Mouse (Mus musculus) heart, postnatal 36 days (tissue): ENCODE results near the gene Ahcyl2. TPM values are rescaled to one million over a fixed set of nuclear protein-coding genes. Genes with fewer than 3 reads are reported as not detected.

Source experiments
- DNase-seq, 2 experiments: peaks; one replicate each; pipeline ENCODE4 v3.0.0; 2021 to 2022
- intact Hi-C: fragments of 180-260 bp; cut with DNase I; formaldehyde crosslinking; loops from one replicate; pipeline ENCODE4 v1.15.1; 2025
- total RNA-seq, 2 experiments: library from RNA; stranded (reverse); gene quantifications; 2 replicates each; pipeline ENCODE4 v1.2.3; 2021

Ahcyl2 gene
- total RNA-seq, 2 experiments from 2014 or later = 16.2 to 16.3 TPM

DNA sequence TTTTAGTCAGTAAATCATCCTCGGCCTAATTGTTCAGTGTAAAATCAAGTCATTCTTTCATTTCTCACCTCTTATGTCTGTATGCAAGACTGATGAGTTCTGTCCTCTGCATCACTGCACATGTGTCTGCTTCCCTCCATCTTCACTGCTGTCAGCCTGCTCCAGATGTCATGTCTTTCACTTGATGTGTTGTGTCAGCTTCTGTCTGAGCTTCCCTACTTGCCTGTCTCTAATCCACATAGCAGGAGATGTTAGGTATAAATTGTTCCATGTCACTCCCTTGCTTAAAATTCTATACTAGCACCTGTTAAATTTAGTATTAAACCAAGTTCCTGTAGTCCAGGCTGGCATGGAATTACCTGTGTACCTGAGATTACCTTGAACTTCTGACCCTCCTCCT, 72.2 kb downstream of the Ahcyl2 start:
- intact Hi-C loops = no loop called here
- no peak for DNase-seq

DNA sequence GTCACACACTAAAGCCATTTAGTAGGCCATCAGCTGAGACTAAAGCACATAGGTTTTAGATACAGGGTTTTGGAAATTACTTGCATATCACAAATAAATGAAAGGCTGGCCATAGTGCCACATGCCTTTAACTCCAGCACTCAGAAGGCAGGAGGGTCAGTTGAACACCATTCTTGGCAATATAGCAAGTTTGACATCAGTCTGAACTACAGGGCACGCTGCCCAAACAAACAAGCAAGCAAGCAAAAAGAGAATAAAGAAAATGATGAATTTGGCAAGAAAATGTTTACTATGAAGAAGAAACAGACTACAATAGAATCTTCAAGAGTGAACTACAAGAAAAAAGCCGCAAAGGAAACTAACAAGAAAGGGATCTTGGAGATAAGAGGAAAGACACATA, 73.7 kb downstream of the Ahcyl2 start:
- no peak for DNase-seq

DNA sequence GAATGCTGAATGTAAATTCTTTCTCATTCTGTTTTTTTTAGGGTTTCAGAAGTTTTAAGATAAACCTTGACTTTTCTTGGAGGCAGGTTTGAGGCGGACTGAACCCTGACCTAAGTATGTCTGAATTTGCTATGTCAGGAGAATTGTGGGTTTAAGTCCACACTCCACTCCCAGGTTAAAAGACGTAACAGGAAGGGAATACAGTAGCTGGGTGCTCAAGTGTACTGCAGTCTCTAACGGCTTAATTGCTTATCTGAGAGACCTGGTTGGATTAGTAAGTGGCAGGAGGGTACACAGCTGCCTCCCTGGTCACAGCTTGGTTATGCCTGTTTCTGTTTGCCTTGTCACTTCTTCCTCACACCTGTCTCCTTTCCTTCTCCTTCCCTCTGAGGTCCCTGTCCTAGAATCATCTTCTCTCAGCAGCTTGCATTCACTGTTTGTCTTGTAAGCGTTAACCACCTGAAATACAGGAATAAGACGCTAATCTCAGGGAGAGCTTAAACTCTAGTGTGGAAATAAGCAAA, 79.9 kb downstream of the Ahcyl2 start:
- no peak for DNase-seq
- intact Hi-C loops = no loop called here

More for the DNA sequence above, 73.7 kb downstream of the Ahcyl2 start:
- intact Hi-C loops = no loop called here

DNA sequence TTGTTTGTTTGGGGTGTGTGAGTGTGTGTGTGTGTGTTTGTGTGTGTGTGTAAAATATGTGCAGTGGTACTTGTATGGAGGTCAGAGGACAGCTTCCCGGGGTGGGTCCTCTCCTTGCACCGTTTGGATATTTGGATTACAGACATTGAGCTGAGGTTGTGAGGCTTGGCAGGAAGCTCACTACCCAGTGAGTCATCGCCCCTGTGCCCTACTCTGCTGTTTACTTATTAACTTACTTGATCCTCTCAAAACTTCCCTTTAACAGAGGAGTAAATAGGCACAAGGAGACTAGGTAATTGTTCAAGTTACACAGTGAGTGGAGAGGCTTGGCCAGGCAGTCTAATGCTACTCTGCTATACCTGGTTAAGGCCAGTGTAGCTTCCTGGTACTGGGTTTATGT, 81.0 kb downstream of the Ahcyl2 start:
- no peak for DNase-seq
- intact Hi-C loops = no loop called here

DNA sequence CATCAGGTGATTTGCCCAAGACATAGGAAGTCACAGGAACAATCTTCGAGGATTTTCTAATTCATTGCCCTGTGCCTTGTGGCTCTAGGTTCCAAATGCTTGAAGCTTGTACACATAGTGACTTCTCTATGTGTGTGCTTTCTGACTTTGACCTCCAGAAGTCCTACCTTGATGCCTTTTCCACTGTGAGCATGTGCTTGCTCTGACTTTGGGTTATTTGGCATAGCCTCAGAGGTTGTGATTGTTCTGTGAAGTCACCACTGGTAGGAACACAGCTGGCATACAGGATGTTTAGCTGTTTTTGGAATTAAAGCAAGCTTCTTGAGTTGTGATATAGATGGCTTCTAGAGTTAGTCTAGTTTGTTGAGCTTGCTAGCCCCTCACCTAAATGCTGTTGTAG, 82.3 kb downstream of the Ahcyl2 start:
- no peak for DNase-seq
- intact Hi-C loops = loop anchor here (5.0 kb wide), 2 partner anchors 97 to 232 kb away; no protein-coding TSS in a partner anchor

DNA sequence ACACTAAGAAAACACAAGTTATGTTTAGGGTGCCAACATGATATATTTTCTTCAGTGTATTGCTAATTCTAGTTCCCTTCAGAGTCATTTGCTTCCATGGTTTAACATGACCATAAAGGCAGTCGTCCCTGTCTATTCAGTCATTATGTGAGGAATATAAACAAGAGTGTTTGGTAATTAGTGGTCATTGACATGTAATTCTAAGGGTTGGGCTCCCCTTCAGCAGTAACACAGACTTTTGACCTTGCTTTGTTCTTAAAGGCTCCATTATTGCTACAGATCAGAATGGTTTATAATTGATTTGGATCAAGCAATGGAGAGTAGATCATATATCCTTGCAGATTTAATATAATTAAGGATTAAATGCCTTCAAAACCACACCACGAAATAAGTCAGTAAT, 82.9 kb downstream of the Ahcyl2 start:
- intact Hi-C loops = loop anchor here (5.0 kb wide), 2 partner anchors 97 to 232 kb away; no protein-coding TSS in a partner anchor
- DNase-seq = no peak

DNA sequence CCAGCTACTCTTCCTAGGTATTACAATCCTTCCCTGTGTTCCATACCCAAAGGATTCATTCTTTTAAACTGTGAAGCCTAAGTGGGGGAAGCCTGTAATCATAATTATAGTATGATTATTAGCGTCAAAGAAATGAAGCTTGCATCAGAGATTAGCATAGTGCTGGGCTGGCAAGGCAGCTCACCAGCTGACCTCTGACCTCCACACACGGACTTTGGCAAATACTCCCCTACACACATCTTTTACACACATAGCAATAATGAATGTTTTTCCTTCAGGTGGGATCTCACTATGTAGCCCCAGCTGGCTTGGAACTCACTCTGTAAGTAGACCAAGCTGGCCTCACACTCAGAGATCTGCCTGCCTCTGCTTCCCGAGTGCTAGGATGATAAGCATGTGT, 84.1 kb downstream of the Ahcyl2 start:
- DNase-seq = no peak
- intact Hi-C loops = loop anchor here (2.0 to 5.0 kb wide), 3 partner anchors 95 to 353 kb away; no protein-coding TSS in a partner anchor

DNA sequence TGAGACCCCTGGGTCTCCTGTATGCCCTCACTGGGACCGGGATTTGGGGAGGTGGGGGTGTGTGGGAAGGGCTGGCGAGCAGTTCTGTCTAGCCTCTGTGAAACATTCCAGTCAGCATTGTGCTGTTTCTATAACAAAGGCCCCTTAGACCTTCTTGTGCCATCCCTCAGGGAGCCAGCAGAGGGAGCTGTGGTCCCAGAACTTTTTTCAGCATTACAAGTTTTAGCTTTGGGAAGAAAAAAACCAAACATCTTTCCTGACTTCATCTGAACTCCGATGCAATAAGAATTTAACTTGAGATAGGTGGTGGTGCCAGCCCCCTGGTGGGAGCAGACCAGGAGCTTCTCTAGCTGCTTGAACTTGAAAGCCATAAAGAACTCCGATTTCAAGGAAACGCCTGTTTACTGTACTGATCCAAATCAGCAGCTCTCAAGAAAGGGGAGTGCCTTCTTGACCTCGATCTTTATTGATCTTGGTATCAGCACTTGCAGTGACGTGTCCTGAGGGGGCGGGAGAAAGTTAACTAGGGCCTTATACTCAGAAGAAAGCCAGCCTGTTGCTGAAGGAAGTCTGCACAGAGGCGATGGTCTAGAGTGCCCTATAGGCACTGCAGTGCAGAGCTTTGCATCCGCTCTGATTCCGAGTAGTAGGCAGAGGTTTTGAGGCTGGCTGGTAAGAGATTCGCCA, 85.5 kb downstream of the Ahcyl2 start:
- peak; percentile 81 to 87 for DNase-seq
- intact Hi-C loops = loop anchor here (1.0 to 5.0 kb wide), 4 partner anchors 94 to 504 kb away; no protein-coding TSS in a partner anchor

DNA sequence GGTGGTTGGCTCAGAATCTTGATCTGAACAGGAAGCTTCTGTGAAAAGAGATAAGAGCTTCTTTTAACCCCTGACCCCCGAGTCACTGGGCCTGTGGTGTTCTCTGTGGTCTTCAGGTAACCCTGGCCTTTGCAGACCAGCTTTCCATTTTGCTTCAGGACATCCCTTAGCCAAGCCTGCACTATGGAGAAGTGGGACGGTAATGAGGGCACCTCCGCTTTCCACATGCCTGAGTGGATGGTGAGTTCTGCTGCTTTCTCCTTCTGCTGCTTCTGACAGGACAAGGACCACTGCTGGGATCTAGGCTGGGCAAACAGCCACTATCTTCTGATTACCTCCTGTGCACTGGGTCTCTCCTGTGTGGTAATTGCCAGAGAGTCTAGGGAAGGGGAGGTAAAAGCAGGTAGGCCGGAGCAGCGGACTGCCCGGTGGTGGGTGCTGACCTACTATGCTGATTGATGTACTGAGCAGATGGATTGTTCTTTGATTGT, 86.1 kb downstream of the Ahcyl2 start:
- intact Hi-C loops = loop anchor here (1.0 to 5.0 kb wide), 4 partner anchors 93 to 503 kb away; no protein-coding TSS in a partner anchor
- DNase-seq = no peak

DNA sequence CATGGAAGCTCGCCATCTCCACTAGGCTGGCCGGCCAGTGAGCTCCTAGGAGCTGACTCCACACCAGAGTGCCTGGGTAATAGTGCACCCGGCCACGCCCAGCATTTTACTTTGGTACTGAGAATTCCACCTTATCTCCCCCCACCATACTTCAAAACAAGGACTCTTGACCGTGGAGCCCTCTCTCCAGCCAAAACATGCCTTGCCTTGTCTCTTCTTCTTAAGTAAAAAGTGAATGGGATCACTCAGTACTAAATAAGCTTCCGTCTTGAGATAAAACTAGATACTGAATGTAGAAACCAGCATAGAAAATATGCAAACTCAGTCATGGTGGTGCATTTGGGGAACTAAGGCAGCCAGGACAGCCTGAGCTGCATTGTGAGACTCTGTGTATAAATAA, 90.8 kb downstream of the Ahcyl2 start:
- DNase-seq = no peak
- intact Hi-C loops = no loop called here

DNA sequence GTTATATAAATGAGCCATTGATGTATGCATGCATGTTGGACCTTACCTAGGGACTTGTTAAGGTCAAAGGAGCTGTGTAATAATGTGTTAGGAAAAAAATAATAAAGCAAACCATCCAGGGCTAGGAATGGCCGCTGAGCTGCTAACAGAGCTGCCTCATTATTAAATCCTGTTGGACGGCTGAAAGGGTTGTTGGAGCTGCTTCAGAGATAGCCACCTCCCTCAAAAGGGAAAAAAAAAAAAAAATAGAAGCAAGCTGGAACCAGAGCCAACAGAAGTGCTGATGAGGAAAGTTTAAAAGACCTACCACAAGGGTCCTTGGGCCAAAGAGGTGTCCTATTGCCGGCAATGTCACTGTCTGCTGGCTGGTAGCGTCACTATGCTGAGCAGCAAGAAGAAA, 91.5 kb downstream of the Ahcyl2 start:
- DNase-seq = no peak
- intact Hi-C loops = no loop called here

DNA sequence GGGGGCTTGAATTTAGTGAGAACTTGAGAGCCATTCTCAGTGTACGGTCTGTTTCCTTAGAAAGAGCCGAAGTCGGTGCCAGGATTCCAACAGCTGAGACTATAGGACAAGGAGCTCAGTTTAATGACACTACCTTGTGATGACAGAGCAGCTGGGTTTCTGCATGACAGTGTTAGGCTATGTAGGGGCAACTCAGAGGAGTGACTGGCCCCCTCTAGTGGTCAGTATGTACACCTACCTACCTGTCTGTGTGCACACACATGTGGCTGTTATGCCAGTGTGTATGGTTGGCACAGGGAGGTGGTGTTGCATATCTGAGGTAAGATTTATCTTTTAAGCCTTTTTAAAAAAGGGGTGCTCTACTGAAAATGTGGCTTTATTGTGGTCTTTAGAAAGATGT, 92.4 kb downstream of the Ahcyl2 start:
- DNase-seq = no peak

DNA sequence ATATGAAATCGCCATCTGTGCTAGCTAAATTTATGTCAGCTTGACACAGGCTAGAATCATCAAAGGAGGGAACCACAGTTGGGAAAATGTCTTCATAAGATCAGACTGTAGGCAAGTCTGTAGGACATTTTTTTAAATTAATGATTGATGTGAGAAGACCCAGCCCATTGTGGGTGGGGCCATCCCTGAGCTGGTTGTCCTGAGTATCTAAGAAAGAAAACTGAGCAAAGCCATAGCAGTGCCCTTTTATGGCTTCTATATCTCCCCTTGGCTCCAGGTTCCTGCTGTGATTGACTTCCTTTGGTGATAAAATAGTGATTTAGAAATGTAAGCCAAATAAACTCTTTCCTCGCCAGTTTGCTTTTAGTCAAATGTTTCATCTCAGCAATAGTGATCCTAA, 97.1 kb downstream of the Ahcyl2 start:
- no peak for DNase-seq
- intact Hi-C loops = no loop called here

More for the DNA sequence above, 92.4 kb downstream of the Ahcyl2 start:
- intact Hi-C loops = no loop called here

DNA sequence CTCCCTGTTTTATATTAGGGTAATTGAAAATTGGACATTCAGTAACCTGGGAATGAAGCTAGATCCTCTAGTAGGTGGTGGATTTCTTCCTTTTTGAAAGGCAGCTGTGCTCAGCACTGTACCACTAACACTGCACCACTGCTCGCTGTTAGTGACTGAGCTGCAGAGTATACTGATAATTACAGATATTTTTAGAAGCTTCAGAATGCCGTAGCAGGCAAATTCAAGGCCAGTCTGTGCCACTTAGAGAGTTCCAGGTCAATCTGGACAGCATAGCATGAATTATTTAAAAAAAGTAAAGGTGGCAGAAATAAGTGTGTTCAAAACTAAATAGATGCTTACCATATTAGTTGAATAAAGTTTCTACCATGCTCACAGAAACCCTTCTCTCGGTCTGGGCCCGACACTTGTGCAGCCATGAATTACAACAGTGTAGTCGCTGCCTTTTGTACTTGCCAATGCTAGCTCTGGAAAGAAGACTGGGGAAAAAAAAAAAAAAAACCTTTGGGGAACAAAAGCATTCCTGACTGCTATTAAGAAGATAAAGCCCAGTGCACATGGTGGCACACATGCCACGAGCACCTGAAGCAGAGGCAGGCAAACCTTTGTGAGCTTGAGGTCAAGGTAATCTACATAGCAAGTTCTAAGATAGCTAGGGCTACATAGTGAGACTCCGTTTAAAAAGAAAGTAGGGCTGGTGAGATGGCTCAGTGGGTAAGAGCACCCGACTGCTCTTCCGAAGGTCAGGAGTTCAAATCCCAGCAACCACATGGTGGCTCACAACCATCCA, 99.3 kb downstream of the Ahcyl2 start:
- DNase-seq = no peak
- intact Hi-C loops = no loop called here

DNA sequence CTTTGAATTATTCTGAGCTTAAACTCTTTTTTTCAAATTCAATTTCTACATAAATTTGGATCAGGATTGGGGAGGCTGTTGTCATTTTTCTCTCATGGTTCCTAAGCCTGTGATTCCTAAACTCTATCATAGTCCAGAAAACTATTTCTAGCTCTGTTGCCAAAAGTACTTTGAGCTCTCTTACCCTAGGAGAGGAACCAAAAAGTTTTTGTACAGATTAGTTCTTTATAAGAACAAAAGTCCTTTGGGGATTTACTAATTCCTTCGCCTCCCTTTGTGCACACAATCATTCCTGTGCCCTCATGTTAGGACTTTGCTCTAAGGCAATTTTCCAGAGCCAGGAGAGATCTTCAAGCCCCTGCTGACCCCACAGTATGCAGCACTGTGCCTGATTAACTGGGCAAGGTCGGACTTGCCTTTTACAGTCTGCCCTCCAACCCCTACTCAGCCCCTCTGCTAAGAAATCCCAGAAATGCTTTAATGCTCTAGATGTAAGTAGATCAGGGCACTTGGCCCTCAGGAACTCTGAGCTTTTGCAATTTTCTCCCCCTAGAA, 100.6 kb downstream of the Ahcyl2 start:
- DNase-seq = no peak
- intact Hi-C loops = no loop called here

DNA sequence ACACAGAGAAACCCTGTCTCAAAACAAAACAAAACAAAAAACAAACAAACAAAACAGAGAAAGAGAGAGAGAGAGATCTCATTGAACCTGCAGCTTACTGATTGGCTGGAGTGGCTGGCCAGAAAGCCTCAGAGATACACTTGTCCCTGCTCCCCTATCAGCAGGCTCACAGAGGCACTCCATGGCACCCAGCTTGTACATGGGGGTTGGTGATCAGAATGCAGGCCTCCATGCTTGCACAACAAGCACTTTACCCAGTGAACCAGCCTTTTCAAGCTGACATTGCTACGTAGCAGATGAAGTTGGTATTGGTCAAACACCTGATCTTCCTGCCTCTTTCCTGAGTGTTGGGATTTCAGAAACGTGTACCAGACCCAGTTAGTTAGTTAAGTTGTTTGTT, 105.8 kb downstream of the Ahcyl2 start:
- DNase-seq = no peak
- intact Hi-C loops = no loop called here

DNA sequence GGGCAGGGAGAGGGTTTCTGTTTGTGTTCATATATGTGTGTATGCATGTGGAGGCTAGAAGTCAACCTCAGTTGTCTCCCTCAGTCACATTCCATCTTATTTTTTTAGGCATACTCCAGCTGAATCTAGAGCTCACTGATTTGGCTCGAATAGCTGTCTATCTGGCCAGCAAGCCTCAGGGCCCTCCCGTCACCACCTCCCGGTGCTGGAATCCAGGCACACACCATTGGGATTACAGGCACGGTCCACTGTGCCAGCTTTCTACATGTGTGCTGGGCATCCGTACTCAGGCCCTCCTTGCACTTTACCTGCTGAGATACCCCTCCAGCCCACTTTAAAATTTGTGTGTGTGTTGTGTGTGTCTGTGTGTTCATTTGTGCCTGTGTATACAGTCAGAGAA, 107.8 kb downstream of the Ahcyl2 start:
- intact Hi-C loops = no loop called here
- DNase-seq = peak; percentile 28 to 34

DNA sequence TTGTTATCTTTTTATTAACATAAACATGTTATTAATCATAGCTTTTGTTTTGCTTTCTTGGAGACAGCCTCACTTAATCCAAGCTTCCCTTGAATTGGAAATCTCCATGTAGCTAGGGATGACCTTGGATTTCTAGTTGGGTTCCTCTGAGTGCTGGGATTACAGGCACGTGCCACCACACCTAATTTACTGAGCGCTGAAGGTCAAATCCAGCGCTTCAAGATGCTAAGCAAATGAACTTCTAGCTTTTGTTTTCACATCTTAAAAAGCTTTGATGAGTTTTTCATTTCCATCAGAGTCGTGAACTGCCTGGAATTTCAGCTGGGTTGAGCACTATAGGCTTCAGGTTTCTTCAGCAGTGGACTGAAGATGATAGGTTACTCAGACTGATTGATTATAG, 109.0 kb downstream of the Ahcyl2 start:
- no peak for DNase-seq
- intact Hi-C loops = no loop called here

DNA sequence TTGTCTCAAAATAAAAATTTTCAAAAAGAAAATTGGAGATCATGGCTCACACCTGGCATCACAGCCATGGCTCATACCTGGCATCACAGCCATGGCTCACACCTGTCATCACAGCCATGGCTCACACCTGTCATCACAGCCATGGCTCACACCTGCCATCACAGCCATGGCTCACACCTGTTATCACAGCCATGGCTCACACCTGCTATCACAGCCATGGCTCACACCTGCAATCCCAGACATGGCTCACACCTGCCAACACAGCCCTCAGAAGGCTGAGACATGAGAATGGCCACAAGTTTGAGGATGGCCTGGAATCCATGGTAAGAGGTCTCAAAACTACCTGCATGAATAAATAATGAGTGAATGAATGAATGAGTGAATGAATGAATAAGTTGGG, 111.8 kb downstream of the Ahcyl2 start:
- intact Hi-C loops = no loop called here
- no peak for DNase-seq

DNA sequence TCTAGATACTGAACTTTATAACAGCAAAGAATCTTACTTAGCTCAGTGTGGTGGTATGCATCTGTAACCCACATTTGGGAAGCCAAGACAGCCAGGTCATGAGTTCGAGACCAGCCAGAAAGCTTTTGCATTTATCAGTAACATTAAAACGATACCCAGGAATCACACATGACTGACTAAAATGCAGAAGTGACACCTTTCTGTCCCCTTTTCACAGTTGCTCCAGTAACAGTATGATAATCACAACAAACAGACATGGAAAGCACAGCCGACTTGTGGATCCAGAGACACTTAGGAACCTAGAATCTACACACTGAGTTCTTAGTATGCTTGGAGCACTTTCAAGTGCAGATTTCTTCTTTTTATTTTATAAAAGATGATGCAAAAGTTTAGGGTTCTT, 113.0 kb downstream of the Ahcyl2 start:
- intact Hi-C loops = no loop called here
- DNase-seq = no peak

DNA sequence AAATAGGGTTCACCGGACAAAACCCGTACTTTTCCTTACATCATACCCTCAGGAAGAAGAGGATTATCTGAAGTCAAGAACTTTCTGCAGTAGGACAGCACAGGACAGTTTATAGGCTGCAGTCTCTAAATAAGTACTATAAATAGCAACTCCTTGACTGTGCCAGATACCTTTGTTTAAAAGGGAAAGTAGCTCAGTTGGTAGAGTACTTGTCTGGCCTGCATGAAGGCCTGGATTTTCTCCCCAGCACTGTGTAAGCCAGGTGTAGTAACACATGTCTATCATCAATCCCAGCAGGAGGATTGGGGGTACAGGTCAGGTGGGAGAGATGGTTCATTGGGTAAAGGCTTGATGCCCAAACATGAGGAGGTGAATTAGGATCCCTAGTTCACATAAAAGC, 114.1 kb downstream of the Ahcyl2 start:
- intact Hi-C loops = no loop called here
- no peak for DNase-seq
